Mouse (Mus musculus) erythroid progenitor cell, adult 5-6 weeks (primary cell): Measurements from ENCODE around the gene Mt4. TPM values are rescaled to one million over a fixed set of nuclear protein-coding genes. Genes with fewer than 3 reads are reported as not detected.
"Not testable (repeated sequence)": the region's sequence is repeated elsewhere in the genome, so short reads cannot be mapped to it uniquely, and the experiment has no call there.

ENCODE experiments used
- ATAC-seq: replicated peaks from 2 replicates; pipeline ENCODE4 v1.8.0; 2016; ENCODE audit warnings: moderate number of reproducible peaks, mild to moderate bottlenecking, moderate TSS enrichment, inconsistent platforms; ENCODE audit not compliant: poor library complexity, low FRiP score, severe bottlenecking
- total RNA-seq, 2 experiments: library from RNA; stranded (forward) in 1 of 2; stranded (reverse) in 1 of 2; fragments of 150-400 nt in 1 of 2; fragments of 186-747, 209-891 nt in 1 of 2; gene quantifications; 2 replicates each; pipeline versions ENCODE4 v1.2.3 to v1.2.4; 2015 to 2017; ENCODE audit warnings: low replicate concordance in 2 of 2

The Mt4 gene
- total RNA-seq, 2 experiments from 2014 or later: not detected

DNA sequence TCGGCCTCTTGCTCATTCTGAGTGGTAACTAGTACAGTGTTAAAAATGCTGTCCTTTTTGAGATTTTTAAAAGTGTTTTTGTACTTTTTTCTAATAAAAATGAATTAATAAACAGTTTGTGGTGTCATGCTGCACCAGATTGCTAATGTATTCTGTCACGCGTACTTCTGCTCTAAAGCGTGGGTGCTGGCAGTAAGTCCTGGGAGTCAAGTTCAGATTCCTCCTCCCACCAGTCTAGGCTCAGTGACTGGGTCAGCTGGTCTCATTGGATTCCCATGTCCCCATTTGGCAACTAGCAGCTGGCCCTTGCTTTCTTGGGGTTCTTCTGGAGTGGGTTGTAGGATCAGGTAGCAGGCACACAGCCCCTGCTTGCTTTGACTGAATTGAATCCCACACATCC lies 6.9 kb upstream of the Mt4 start:
- ATAC-seq: no peak

DNA sequence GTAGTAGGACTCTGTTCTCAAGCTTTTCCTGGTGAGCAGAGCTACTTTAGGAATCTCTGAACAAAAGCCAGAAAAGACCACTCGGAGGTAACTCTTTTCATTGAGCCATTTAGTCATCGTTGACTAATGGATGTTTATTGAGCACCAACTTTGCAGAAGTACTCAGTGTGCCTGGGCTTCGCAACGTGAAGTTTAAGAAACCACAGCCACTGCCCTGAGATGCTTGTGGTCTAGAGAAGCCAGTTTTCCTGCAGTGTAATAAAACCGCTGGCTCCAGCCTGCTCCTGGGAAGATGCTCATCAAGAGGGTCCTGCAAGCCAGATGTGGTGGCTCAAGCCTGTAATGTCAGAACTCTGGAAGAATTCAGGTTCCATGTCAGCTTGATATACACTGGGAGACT lies 4.9 kb upstream of the Mt4 start:
- ATAC-seq: no peak

DNA sequence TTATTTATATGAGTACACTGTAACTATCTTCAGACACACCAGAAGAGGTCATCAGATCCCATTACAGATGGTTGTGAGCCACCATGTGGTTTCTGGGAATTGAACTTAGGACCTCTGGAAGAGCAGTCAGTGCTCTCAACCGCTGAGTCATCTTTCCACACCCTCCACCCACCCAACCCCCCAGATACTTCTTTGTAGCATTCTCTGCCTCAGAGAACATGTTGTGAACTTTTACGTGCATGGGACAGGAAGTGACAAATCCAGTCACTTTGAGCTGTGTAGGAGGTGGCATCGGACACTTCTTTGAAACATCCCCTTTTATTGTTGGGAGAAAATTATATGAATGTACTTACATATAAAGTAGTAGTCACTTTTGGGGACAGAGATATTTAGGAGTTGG lies 2.4 kb upstream of the Mt4 start:
- not testable (repeated sequence) for ATAC-seq

- no peak for ATAC-seq
These were observed 1.4 kb upstream of the Mt4 start for GRCm38 (mm10) chr8:94135556-94135955.

DNA sequence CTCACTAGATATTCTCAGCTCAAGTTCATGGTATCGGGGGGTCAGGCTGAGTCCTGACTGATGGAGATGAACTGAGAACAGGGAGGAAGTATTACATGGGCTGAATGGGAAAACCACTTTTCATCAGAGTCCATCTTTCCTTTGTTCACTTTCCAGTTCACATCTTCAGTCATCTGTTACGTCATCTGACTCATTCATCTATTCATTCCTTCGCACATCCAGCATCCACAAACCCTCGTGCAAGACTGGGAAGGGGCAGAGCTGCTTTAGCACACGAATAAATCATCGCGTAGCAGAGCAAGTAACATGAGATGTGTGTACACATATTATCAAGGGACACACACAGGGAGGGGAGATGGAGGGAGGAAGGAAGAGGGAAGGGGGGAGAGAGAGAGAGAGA lies 805 bp upstream of the Mt4 start:
- ATAC-seq: no peak

DNA sequence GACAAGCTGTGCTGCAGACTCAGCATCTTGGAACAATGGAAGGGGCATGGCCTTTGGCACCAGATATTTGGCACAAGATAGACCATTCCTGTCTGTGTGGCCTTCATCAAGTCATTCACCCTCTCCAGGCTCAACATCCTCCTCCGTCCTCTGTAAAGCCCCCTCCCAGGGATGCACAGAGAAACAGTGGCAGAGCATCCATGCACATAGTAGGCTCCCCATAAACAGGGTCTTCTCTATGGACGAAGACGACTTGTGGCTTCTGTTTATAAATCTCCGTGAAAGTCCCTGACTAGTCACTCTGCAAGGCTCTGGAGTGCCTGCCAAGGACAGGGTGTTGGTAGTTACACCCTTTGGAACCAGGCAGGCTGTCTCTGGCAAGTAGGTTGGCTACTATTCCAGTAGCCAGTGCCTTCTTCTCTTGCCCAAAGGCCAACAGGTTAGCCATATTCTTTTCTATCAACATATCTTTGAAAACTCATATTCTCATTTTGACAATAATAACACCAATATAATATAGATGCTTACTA lies 3.3 kb downstream of the Mt4 start:
- ATAC-seq: no peak

GRCm38 (mm10) chr8:94148236-94148635 lies 11.2 kb downstream of the Mt4 start:
- ATAC-seq: no peak

DNA sequence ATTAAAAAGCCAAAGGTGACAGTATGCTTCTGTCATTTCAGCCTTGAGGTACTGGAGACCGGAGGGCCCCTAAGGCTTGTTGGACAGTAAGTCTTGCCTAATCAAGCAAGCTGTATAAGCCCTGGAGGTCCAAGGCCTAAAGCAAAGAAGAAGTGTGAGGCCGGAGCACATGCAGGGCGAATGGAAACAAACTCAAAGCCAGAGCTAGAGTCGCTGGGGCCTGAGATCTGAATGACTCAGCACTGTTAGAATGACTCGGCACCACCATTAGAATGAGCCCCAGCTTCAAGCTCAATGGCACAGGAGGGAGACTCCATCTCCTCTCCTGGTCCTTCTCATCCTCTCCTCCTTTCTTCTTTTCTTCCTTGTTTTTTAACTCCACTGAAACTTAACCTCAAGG lies 13.9 kb downstream of the Mt4 start:
- ATAC-seq: peak; percentile 74

GRCm38 (mm10) chr8:94152513-94153300 lies 15.7 kb downstream of the Mt4 start, which contains the start of gene Mt3:
Mt3 (plus strand) TSS chr8:94152607.
- no peak for ATAC-seq

DNA sequence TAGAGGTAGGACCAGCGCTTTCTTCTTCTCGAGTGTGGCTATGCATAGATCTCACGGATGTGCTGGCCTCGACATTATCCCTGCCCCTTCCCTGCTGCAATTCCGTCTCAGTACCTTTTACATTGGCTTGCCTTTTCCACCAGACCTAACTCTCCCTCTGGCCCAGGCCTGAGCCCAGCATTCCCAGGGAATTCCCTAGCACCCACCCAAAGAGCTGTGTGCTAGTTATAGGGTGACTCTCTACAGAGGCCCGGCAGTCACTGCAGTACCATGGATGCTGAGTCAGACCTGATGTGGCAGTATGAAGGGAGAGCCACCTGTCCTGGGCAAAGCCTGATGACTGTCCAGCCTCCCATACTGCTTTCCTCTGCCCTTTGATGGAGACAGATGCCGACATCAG lies 16.5 kb downstream of the Mt4 start:
- ATAC-seq: no peak

DNA sequence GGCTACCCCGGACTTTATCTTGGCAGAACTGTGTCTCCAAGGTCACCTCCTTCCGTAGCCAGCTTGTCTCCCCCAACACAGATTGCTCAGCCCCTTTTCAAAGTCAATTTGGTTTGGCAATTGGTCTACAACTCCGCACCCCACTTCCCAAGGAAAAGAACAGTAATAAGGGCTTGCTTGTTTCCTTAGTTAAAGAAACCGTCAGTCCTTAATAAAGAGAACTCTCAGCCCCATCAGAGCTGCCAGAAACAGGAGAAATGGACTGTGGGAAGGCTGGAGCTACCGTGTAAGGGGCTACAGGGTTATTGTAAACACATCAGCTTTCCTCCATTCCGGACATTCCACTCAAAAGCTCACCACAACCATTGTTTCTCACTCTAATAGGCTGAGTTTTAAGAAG lies 17.5 kb downstream of the Mt4 start:
- no peak for ATAC-seq

DNA sequence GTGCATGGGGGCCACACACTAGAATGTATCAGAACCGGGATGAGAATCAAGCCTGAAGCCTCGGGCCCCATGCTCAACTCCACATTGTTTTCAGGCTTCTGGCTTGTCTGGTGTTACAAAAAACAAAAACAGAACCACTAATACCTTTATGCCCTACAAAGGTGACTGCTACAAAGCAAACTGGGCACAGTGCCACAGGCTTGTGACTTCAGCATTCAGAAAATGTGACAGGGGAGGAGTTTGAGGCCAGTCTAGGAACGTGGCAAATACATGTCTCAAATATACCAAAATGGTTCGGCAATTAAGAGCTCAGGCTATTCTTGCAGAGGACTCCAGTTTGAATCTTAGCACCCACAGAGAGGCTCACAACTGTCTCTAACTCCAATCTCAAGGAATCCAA lies 19.1 kb downstream of the Mt4 start:
- no peak for ATAC-seq

GRCm38 (mm10) chr8:94165772-94166171 lies 28.8 kb downstream of the Mt4 start:
- not testable (repeated sequence) for ATAC-seq

- ATAC-seq: peak; percentile 78
These were observed 30.2 kb downstream of the Mt4 start for GRCm38 (mm10) chr8:94167244-94167643.

GRCm38 (mm10) chr8:94169547-94169946 lies 32.5 kb downstream of the Mt4 start:
- ATAC-seq: peak; percentile 62; the same call in 1 of the 2 replicates

- no peak for ATAC-seq
These were observed 34.3 kb downstream of the Mt4 start for GRCm38 (mm10) chr8:94171321-94171755.

DNA sequence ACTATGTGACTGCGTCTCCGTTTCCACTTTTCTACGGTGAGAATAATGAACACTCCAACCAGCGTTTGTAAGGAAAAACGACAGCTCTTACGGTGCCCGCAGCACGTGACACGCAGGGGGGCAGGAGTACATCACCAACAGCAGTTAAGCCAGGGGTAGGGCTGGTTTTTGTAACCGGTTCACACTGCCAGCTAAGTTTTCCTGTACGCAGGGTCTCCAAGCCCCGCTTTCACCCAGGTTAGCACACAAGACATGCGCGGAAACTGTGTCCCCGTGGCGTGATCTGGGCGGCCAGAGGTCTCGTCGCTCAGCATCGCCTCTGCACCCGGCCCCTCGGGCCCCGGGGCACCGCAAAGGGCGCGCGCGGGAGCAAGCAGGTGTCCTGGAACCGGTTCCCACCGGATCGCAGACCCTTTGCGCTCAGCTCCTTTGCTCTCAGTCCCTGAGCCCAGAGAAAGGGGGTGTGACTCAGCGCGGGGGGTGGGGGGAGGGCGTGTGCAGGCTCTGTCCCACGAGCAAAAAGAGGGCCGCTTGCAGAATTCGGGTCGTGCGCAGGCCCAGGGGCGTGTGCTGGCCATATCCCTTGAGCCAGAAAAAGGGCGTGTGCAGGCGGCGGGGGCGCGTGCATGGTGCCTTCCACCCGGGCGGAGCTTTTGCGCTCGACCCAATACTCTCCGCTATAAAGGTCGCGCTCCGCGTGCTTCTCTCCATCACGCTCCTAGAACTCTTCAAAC lies 35.2 kb downstream of the Mt4 start, which contains the start of gene Mt2:
Gene Mt2, plus strand, starts transcription at position 590 of the 734 bp plus-strand sequence.
- peak; percentile 85 for ATAC-seq

- ATAC-seq: no peak
These were observed 36.1 kb downstream of the Mt4 start for GRCm38 (mm10) chr8:94172809-94173732.

DNA sequence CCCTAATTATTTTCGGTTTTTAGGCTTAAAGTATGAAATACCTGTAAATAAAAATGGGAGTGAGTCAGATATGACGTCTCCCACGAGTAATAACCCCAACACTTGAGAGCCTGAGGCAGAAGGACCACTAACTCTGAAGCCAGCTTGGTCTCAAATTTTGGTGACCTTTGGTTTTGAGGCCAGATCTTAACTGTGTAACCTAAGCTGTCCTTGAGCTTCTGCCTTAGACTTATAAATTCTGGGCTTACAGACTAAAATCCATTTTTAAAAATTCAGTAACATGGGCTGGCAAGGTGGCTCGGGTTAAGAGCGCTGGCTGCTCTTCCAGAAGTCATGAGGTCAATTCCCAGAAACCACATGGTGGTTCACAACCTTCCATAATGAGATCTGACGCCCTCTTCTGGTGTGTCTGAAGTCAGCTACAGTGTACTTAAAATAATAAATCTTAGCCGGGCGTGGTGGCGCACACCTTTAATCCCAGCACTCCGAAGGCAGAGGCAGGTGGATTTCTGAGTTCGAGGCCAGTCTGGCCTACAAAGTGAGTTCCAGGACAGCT lies 36.9 kb downstream of the Mt4 start:
- no peak for ATAC-seq
